Mouse (Mus musculus): Measurements from ENCODE around the gene Stmn1. TPM values are rescaled to one million over a fixed set of nuclear protein-coding genes. Genes with fewer than 3 reads are reported as not detected.
A peak's percentile ranks its signal among the peaks of the same experiment; 100 is the strongest.

The Stmn1 gene
- polyA plus RNA-seq, 1 experiment from 2014 or later: 1,154 TPM

DNA sequence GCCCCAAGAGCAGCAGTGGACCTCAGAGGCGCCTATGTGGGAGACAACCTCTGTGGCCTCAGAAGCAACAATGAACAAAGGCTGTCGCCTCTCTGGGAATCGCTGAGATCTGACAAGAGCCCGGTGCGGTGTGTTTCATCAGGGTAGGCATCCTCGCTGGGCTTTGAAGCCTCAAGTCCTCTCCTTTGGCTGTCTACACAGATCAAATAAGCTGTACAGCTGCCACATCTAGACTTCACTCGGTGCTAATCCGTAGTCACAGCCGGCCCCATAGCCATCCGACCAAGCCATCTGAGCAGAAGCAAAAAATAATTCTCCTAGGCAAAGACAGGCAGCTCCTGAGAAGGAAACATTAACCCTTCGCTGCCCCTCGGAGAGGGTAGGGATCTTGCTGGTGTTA is 2.3 kb upstream of the Stmn1 start:
- ATAC-seq (ENCODE audit: low read depth): no peak

DNA sequence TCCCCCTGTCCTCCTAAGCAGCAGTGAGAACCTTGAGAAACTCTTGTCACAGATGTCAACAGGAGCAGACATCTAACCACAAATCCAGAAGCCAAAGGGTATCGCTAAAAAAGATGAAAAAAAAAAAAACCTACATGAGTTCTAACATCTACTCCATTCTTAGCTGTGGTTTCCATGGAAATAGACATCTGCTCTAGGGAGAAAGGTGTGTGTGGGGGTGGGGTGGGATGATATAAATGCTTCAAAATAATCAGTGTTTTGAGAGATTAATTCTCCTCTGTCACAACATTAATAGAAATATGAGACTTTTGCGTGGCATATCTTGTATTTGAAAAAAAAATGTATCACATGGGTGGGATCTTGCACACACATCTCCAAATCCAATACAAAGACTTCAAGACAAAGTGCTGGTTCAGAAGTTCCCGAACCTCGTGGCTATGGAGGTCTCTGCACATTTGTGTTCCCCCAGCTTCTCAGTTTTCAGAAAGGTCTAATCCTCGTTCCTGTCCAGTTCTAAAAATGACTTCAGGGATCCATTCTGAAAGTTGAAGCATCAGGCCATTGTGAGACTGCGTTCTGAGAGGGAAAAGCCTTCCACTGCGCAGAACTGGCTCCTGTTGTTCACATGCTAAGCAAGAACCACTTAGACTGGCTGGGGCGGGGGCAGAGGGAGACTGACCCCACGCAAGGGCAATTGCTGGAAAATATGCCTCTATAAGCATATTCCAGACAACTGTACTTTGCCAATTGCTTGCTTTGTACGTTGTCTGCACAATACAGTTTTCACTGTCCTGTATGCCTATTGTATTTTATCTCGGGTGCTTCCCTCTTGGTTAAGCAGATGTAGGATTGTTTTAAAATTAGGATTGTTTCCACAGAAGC is 1.5 kb upstream of the Stmn1 start:
- no peak overlapping the region for H3K4me3 ChIP-seq (ENCODE audit: low read depth, low read length)
- no peak overlapping the region for H3K9ac ChIP-seq (ENCODE audit: low read depth, low read length)
- H3K36me3 ChIP-seq (ENCODE audit: control insufficient read depth, insufficient read depth, low read length): peaks cover 11% of the 10 kb centered on the region
- DNase-seq (ENCODE audit: low spot score) (no peak), ATAC-seq (ENCODE audit: low read depth) (no peak)
- 71% methylated on average over 11 of the region's 11 CpGs for WGBS
- H3K9me3 ChIP-seq (ENCODE audit: control insufficient read depth, low read length): no peaks in the 10 kb centered on the region
- 0 out of 2 replicates have a peak, but pooled peaks cover 3% of the 10 kb centered on the region for H3K4me1 ChIP-seq (ENCODE audit: control insufficient read depth, insufficient read depth, low read length)
- no peaks in the 10 kb centered on the region for H3K27me3 ChIP-seq (replicated peaks; ENCODE audit: control insufficient read depth, insufficient read depth, low read length)
- H3K4me2 ChIP-seq (ENCODE audit: low read depth, low read length): peak overlapping the region; percentile 98
- no peak overlapping the region for H3K27ac ChIP-seq (replicated peaks; ENCODE audit: low read depth, low read length)

More for the DNA sequence above, 2.3 kb upstream of the Stmn1 start:
- H3K9me3 ChIP-seq (ENCODE audit: control insufficient read depth, low read length): no peaks in the 10 kb centered on the region
- no peak overlapping the region for H3K27ac ChIP-seq (replicated peaks; ENCODE audit: low read depth, low read length)
- 42% methylated on average over 12 of the region's 12 CpGs for whole genome bisulfite sequencing
- peak; percentile 61 for DNase-seq (ENCODE audit: low spot score)
- H3K9ac ChIP-seq (ENCODE audit: low read depth, low read length): no peak overlapping the region
- no peak overlapping the region for H3K4me3 ChIP-seq (ENCODE audit: low read depth, low read length)
- H3K4me2 ChIP-seq (ENCODE audit: low read depth, low read length): no peak overlapping the region
- no peaks in the 10 kb centered on the region for H3K27me3 ChIP-seq (replicated peaks; ENCODE audit: control insufficient read depth, insufficient read depth, low read length)
- H3K36me3 ChIP-seq (ENCODE audit: control insufficient read depth, insufficient read depth, low read length): peaks cover 3% of the 10 kb centered on the region
- 0 out of 2 replicates have a peak, but pooled peaks cover 3% of the 10 kb centered on the region for H3K4me1 ChIP-seq (ENCODE audit: control insufficient read depth, insufficient read depth, low read length)

DNA sequence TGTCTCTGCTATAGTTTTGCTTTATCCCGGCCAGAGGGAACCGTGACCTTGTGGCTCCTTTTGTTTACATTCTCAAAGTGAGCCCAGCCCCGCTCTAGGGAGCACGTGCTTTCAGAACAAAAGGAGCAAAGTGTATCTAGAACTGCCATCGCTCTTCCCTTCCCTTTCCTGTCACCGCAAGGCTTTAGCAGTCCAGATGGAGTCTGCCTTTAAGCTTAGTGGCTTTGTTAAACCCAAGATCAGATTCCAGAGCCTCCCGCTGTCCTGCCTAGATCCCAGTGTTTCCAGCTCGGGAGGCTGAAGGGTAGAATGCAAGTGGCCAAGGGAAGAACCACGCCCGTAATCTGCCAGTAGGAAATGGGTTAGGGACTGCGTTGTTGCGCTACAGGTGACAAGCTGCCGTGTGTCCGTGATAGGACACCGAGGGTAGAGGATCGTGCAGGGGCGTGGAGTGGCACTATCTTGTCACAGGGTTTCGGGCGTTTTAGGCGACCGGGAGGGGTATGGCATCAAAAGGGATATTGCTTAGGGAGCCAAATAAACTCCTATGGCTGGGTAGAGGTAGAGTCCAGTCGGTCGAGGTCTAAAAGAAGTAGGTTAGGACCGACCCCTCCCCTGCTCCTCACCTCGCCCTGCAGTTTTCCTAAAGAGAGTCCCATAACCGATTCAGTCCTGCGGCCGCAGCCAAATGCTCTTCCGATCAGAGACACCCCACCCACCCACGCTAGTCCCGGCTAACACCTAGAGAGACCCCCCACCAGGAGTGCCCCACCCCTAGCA is 495 bp upstream of the Stmn1 start:
- 2% methylated on average over 30 of the region's 31 CpGs for WGBS
- Histone ChIP-seq H3K4me1 (ENCODE audit: control insufficient read depth, insufficient read depth, low read length) (0 out of 2 replicates have a peak, but pooled peaks cover 3% of the 10 kb centered on the region), H3K9me3 (ENCODE audit: control insufficient read depth, low read length) (no peaks in the 10 kb centered on the region), H3K27ac (replicated peaks; ENCODE audit: low read depth, low read length) (peak overlapping the region; percentile 63; the same call in 1 of the 2 replicates), H3K27me3 (replicated peaks; ENCODE audit: control insufficient read depth, insufficient read depth, low read length) (no peaks in the 10 kb centered on the region), H3K4me3 (ENCODE audit: low read depth, low read length) (peak overlapping the region; percentile 89), H3K36me3 (ENCODE audit: control insufficient read depth, insufficient read depth, low read length) (peaks cover 20% of the 10 kb centered on the region), H3K9ac (ENCODE audit: low read depth, low read length) (peak overlapping the region; percentile 87), H3K4me2 (ENCODE audit: low read depth, low read length) (peak overlapping the region; percentile 98)
- peak; percentile 11 for ATAC-seq (ENCODE audit: low read depth)
- DNase-seq (ENCODE audit: low spot score): peak; percentile 62

DNA sequence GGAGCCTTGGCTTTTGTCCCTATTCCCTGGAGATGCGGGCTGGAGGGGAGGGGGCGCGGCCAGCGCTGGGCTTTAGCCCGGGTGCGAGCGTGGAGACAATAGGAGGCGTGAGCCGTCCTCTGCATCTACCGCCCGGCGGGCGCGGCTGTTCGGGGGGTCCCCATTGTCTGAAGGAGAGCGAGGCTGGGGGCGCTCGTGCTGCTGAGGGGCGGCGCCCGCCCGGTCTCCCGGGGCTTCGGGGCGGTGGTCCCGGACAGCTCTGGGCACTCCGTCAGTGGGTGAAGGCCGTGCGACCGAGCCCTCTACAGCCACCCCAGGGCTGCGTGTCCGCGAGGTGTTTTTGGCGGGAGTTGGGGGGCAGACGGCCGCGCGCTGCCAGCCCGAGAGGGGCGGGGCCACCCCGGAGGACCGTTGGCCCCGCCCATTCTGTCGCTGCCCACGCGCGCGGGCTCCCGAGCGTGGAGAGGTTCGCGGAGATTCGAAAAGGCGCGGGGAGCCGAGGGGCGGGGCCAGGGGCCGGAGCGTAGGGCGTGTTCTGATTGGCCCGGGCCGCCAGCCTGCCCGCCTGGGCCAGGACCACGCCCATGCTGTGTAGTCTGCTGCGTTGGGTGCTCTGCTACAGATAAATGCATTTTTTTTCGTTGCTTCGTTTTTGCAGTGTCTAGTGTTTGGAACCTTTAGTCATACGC is 602 bp downstream of the Stmn1 start:
- no peaks in the 10 kb centered on the region for H3K9me3 ChIP-seq (ENCODE audit: control insufficient read depth, low read length)
- no peaks in the 10 kb centered on the region for H3K27me3 ChIP-seq (replicated peaks; ENCODE audit: control insufficient read depth, insufficient read depth, low read length)
- H3K9ac ChIP-seq (ENCODE audit: low read depth, low read length): peak overlapping the region; percentile 87
- H3K36me3 ChIP-seq (ENCODE audit: control insufficient read depth, insufficient read depth, low read length): peaks cover 27% of the 10 kb centered on the region
- peak; percentile 97 for DNase-seq (ENCODE audit: low spot score)
- H3K4me3 ChIP-seq (ENCODE audit: low read depth, low read length): peak overlapping the region; percentile 89
- H3K27ac ChIP-seq (replicated peaks; ENCODE audit: low read depth, low read length): peak overlapping the region; percentile 92
- under 1% methylated on average over 27 of the region's 68 CpGs for WGBS
- 0 out of 2 replicates have a peak, but pooled peaks cover 3% of the 10 kb centered on the region for H3K4me1 ChIP-seq (ENCODE audit: control insufficient read depth, insufficient read depth, low read length)
- H3K4me2 ChIP-seq (ENCODE audit: low read depth, low read length): peak overlapping the region; percentile 98
- peak; percentile 86 for ATAC-seq (ENCODE audit: low read depth)

DNA sequence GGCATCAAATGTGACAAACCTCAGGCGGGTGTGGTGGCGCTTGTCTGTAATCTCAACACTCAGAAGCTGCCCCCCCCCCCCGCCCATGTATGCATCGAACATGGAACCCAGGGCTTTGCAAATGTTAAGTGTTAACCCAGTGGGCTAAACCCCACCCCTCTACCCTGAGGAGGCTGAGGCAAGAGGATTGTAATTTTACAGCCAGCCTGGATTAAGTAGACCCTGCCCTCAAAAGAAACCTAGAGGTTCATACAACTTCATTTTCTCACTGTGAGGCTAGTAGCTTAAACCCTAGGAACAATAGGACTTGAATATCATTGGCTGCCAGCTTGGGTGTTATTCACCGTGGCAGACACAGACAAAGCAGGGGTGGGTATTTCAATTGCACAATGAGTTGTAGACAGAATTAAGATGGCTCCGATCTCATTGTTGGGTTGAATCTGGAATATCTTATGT is 1.2 kb downstream of the Stmn1 start:
- no peaks in the 10 kb centered on the region for H3K27me3 ChIP-seq (replicated peaks; ENCODE audit: control insufficient read depth, insufficient read depth, low read length)
- WGBS: 13% methylated on average over 6 of the region's 6 CpGs
- H3K36me3 ChIP-seq (ENCODE audit: control insufficient read depth, insufficient read depth, low read length): peaks cover 34% of the 10 kb centered on the region
- no peaks in the 10 kb centered on the region for H3K9me3 ChIP-seq (ENCODE audit: control insufficient read depth, low read length)
- 0 out of 2 replicates have a peak, but pooled peaks cover 3% of the 10 kb centered on the region for H3K4me1 ChIP-seq (ENCODE audit: control insufficient read depth, insufficient read depth, low read length)
- peak overlapping the region; percentile 92 for H3K27ac ChIP-seq (replicated peaks; ENCODE audit: low read depth, low read length)
- peak; percentile 50 for DNase-seq (ENCODE audit: low spot score)
- H3K9ac ChIP-seq (ENCODE audit: low read depth, low read length): peak overlapping the region; percentile 87
- peak overlapping the region; percentile 89 for H3K4me3 ChIP-seq (ENCODE audit: low read depth, low read length)
- peak overlapping the region; percentile 98 for H3K4me2 ChIP-seq (ENCODE audit: low read depth, low read length)
- no peak; the same call in 1 of the 2 replicates for ATAC-seq (ENCODE audit: low read depth)

DNA sequence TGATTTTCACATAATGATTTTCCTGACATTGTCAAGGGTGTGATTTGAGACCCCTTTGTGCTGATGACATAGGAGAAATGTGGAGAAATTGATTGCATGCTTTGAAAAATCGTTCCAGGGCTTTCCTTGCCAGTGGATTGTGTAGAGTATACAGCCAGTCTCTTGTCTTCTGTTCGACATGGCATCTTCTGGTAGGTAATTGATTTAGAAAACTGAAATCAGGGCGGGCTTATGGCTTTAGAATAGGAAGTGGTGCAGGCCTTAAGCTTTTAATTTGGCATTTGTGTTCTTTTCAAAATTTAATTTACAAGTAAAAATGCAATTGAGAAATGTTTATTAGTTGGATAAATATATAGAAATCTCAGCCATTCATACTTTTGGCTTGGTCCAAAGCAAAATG is 1.9 kb downstream of the Stmn1 start:
- H3K4me3 ChIP-seq (ENCODE audit: low read depth, low read length): peak overlapping the region; percentile 89
- H3K9ac ChIP-seq (ENCODE audit: low read depth, low read length): peak overlapping the region; percentile 87
- 0 out of 2 replicates have a peak, but pooled peaks cover 3% of the 10 kb centered on the region for H3K4me1 ChIP-seq (ENCODE audit: control insufficient read depth, insufficient read depth, low read length)
- H3K27ac ChIP-seq (replicated peaks; ENCODE audit: low read depth, low read length): peak overlapping the region; percentile 39
- H3K9me3 ChIP-seq (ENCODE audit: control insufficient read depth, low read length): no peaks in the 10 kb centered on the region
- H3K36me3 ChIP-seq (ENCODE audit: control insufficient read depth, insufficient read depth, low read length): peaks cover 40% of the 10 kb centered on the region
- H3K4me2 ChIP-seq (ENCODE audit: low read depth, low read length): peak overlapping the region; percentile 98
- DNase-seq (ENCODE audit: low spot score) (no peak), ATAC-seq (ENCODE audit: low read depth) (no peak)
- WGBS: 55% methylated on average over 3 of the region's 3 CpGs
- H3K27me3 ChIP-seq (replicated peaks; ENCODE audit: control insufficient read depth, insufficient read depth, low read length): no peaks in the 10 kb centered on the region

DNA sequence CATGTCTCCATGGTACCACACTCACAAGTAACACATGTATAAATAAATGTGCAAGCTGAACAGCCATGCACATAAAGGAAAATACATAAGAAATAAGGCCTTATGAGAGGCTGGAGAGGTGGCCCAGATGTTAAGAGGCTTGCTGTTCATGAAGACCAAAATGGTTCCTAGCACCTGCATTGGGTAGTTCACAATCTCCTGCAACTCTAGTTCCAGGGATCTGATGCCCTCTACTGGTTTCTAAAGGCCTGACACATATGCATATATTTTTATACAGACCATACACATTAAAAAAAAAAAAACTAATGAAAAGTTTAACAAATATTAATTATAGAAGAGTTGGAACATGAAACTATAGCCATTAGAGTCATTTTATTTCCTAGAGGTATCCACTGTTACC is 3.3 kb downstream of the Stmn1 start:
- H3K4me2 ChIP-seq (ENCODE audit: low read depth, low read length): no peak overlapping the region
- H3K9ac ChIP-seq (ENCODE audit: low read depth, low read length): no peak overlapping the region
- H3K27ac ChIP-seq (replicated peaks; ENCODE audit: low read depth, low read length): no peak overlapping the region
- peaks cover 50% of the 10 kb centered on the region for H3K36me3 ChIP-seq (ENCODE audit: control insufficient read depth, insufficient read depth, low read length)
- ATAC-seq (ENCODE audit: low read depth) (no peak), DNase-seq (ENCODE audit: low spot score) (no peak)
- H3K9me3 ChIP-seq (ENCODE audit: control insufficient read depth, low read length): no peaks in the 10 kb centered on the region
- H3K27me3 ChIP-seq (replicated peaks; ENCODE audit: control insufficient read depth, insufficient read depth, low read length): no peaks in the 10 kb centered on the region
- no peak overlapping the region for H3K4me3 ChIP-seq (ENCODE audit: low read depth, low read length)
- 0 out of 2 replicates have a peak, but pooled peaks cover 3% of the 10 kb centered on the region for H3K4me1 ChIP-seq (ENCODE audit: control insufficient read depth, insufficient read depth, low read length)

DNA sequence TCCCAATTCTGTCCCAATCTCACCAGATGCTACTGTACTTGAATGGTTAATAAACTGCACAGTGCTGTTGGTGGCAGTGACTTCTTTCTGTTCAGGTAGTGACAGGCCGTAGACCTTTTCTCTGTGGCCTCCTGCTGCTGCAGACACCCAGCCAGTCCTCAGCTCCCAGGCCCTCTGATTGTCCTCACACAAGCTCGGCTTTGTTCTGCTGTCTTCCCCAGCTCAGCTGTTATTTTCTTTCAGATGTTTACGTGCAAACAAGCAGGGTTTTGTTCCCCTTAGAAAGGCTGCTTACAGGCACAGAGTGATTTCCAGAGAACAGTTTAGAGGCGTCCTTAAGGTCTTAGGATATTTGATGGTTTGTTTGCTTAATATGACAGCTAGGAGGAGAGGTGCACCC is 5.6 kb downstream of the Stmn1 start:
- no peaks in the 10 kb centered on the region for H3K27me3 ChIP-seq (replicated peaks; ENCODE audit: control insufficient read depth, insufficient read depth, low read length)
- H3K9me3 ChIP-seq (ENCODE audit: control insufficient read depth, low read length): no peaks in the 10 kb centered on the region
- DNase-seq (ENCODE audit: low spot score): no peak
- WGBS: 62% methylated on average over 4 of the region's 4 CpGs
- no peak overlapping the region for H3K27ac ChIP-seq (replicated peaks; ENCODE audit: low read depth, low read length)
- H3K4me2 ChIP-seq (ENCODE audit: low read depth, low read length): no peak overlapping the region
- no peak overlapping the region for H3K4me3 ChIP-seq (ENCODE audit: low read depth, low read length)
- ATAC-seq (ENCODE audit: low read depth): no peak
- H3K4me1 ChIP-seq (ENCODE audit: control insufficient read depth, insufficient read depth, low read length): 0 out of 2 replicates have a peak, but pooled peaks cover 3% of the 10 kb centered on the region
- no peak overlapping the region for H3K9ac ChIP-seq (ENCODE audit: low read depth, low read length)
- peaks cover 50% of the 10 kb centered on the region for H3K36me3 ChIP-seq (ENCODE audit: control insufficient read depth, insufficient read depth, low read length)
